Mouse (Mus musculus): ENCODE data around the gene Dcun1d3. TPM values are rescaled to one million over a fixed set of nuclear protein-coding genes. Genes with fewer than 3 reads are reported as not detected.

Gene Dcun1d3
- 3.1 and 3.5 TPM in 2 replicates for polyA plus RNA-seq (2016; fragmentation: Nextera tagmentation; extraction: Ambion mirVana)

GRCm38 (mm10) chr7:119895639-119896512, at the start of gene Dcun1d3, which contains the start of gene Lyrm1:
TSS of gene Dcun1d3 (minus strand) at chr7:119896298.
TSS of gene Lyrm1 (plus strand) at chr7:119895861.
- Histone ChIP-seq H3K9me3 (replicated peaks) (no peaks in the 10 kb centered on the region), H3K4me3 (peak within 1 kb of the TSS; percentile 72), H3K36me3 (no peaks in the 10 kb centered on the region), H3K27ac (peak within 1 kb of the TSS; percentile 73), H3K9ac (peak within 1 kb of the TSS; percentile 82), H3K4me1 (peaks cover 55% of the 10 kb centered on the region), H3K27me3 (replicated peaks) (no peaks in the 10 kb centered on the region), H3K4me2 (peak within 1 kb of the TSS; percentile 90)
- WGBS (ENCODE audit: insufficient replicate concordance) = under 1% methylated on average over 63 of the region's 63 CpGs
- peak; percentile 98 for ATAC-seq

GRCm38 (mm10) chr7:119941569-119941968, 45.5 kb upstream of the Dcun1d3 start:
- no peak overlapping the region for H3K4me3 ChIP-seq
- no peak for ATAC-seq
- H3K27ac ChIP-seq = no peak overlapping the region
- H3K27me3 ChIP-seq (replicated peaks) = no peaks in the 10 kb centered on the region
- no peak overlapping the region for H3K4me2 ChIP-seq
- no peaks in the 10 kb centered on the region for H3K4me1 ChIP-seq
- no peaks in the 10 kb centered on the region for H3K9me3 ChIP-seq (replicated peaks)
- no peak overlapping the region for H3K9ac ChIP-seq
- H3K36me3 ChIP-seq = no peaks in the 10 kb centered on the region
- 43% methylated on average over 2 of the region's 2 CpGs for WGBS (ENCODE audit: insufficient replicate concordance)

- 57% methylated on average over 5 of the region's 5 CpGs for WGBS (ENCODE audit: insufficient replicate concordance)
- no peak overlapping the region for H3K4me3 ChIP-seq
- H3K36me3 ChIP-seq = no peaks in the 10 kb centered on the region
- no peak overlapping the region for H3K4me2 ChIP-seq
- H3K9ac ChIP-seq = no peak overlapping the region
- H3K9me3 ChIP-seq (replicated peaks) = no peaks in the 10 kb centered on the region
- no peak for ATAC-seq
- no peaks in the 10 kb centered on the region for H3K4me1 ChIP-seq
- no peaks in the 10 kb centered on the region for H3K27me3 ChIP-seq (replicated peaks)
- no peak overlapping the region for H3K27ac ChIP-seq
Observed at GRCm38 (mm10) chr7:119937036-119937435, 40.9 kb upstream of the Dcun1d3 start.

GRCm38 (mm10) chr7:119936321-119936720, 40.2 kb upstream of the Dcun1d3 start:
- no peaks in the 10 kb centered on the region for H3K36me3 ChIP-seq

GRCm38 (mm10) chr7:119928783-119929440, 32.8 kb upstream of the Dcun1d3 start:
- H3K9me3 ChIP-seq (replicated peaks) = no peaks in the 10 kb centered on the region
- WGBS (ENCODE audit: insufficient replicate concordance) = 39% methylated on average over 2 of the region's 2 CpGs
- H3K4me1 ChIP-seq = no peaks in the 10 kb centered on the region
- no peak overlapping the region for H3K4me3 ChIP-seq
- H3K27me3 ChIP-seq (replicated peaks) = no peaks in the 10 kb centered on the region
- no peak overlapping the region for H3K4me2 ChIP-seq
- no peak overlapping the region for H3K27ac ChIP-seq
- no peaks in the 10 kb centered on the region for H3K36me3 ChIP-seq
- ATAC-seq = no peak
- no peak overlapping the region for H3K9ac ChIP-seq

More at GRCm38 (mm10) chr7:119936321-119936720, 40.2 kb upstream of the Dcun1d3 start:
- ATAC-seq = no peak
- no peak overlapping the region for H3K27ac ChIP-seq
- no peaks in the 10 kb centered on the region for H3K9me3 ChIP-seq (replicated peaks)
- H3K4me2 ChIP-seq = no peak overlapping the region
- no peaks in the 10 kb centered on the region for H3K27me3 ChIP-seq (replicated peaks)
- H3K4me3 ChIP-seq = no peak overlapping the region
- no peaks in the 10 kb centered on the region for H3K4me1 ChIP-seq
- no peak overlapping the region for H3K9ac ChIP-seq

- H3K27me3 ChIP-seq (replicated peaks) = no peaks in the 10 kb centered on the region
- no peak for ATAC-seq
- H3K9ac ChIP-seq = no peak overlapping the region
- H3K4me1 ChIP-seq = no peaks in the 10 kb centered on the region
- H3K9me3 ChIP-seq (replicated peaks) = no peaks in the 10 kb centered on the region
- 50% methylated on average over 4 of the region's 4 CpGs for WGBS (ENCODE audit: insufficient replicate concordance)
- no peak overlapping the region for H3K27ac ChIP-seq
- H3K4me2 ChIP-seq = no peak overlapping the region
- no peak overlapping the region for H3K4me3 ChIP-seq
- no peaks in the 10 kb centered on the region for H3K36me3 ChIP-seq
Observed at GRCm38 (mm10) chr7:119921054-119921453, 25.0 kb upstream of the Dcun1d3 start.

- WGBS (ENCODE audit: insufficient replicate concordance) = 26% methylated on average over 2 of the region's 2 CpGs
- H3K27ac ChIP-seq = no peak overlapping the region
- H3K36me3 ChIP-seq = no peaks in the 10 kb centered on the region
- H3K4me1 ChIP-seq = no peaks in the 10 kb centered on the region
- ATAC-seq = no peak
- no peak overlapping the region for H3K4me3 ChIP-seq
- no peak overlapping the region for H3K4me2 ChIP-seq
- H3K9me3 ChIP-seq (replicated peaks) = no peaks in the 10 kb centered on the region
- H3K9ac ChIP-seq = no peak overlapping the region
- no peaks in the 10 kb centered on the region for H3K27me3 ChIP-seq (replicated peaks)
Observed at GRCm38 (mm10) chr7:119920457-119920856, 24.4 kb upstream of the Dcun1d3 start.

- no peak for ATAC-seq
- 43% methylated on average over 3 of the region's 3 CpGs for WGBS (ENCODE audit: insufficient replicate concordance)
- H3K9ac ChIP-seq = no peak overlapping the region
Observed at GRCm38 (mm10) chr7:119911727-119912126, 15.6 kb upstream of the Dcun1d3 start.

GRCm38 (mm10) chr7:119906523-119907215, 10.6 kb upstream of the Dcun1d3 start:
- WGBS (ENCODE audit: insufficient replicate concordance) = 73% methylated on average over 3 of the region's 3 CpGs
- H3K4me2 ChIP-seq = no peak overlapping the region
- ATAC-seq = no peak
- no peak overlapping the region for H3K9ac ChIP-seq
- no peaks in the 10 kb centered on the region for H3K4me1 ChIP-seq
- no peaks in the 10 kb centered on the region for H3K27me3 ChIP-seq (replicated peaks)
- H3K9me3 ChIP-seq (replicated peaks) = no peaks in the 10 kb centered on the region
- no peak overlapping the region for H3K27ac ChIP-seq
- H3K4me3 ChIP-seq = no peak overlapping the region
- no peaks in the 10 kb centered on the region for H3K36me3 ChIP-seq

More at GRCm38 (mm10) chr7:119911727-119912126, 15.6 kb upstream of the Dcun1d3 start:
- Histone ChIP-seq H3K4me1 (no peaks in the 10 kb centered on the region), H3K36me3 (no peaks in the 10 kb centered on the region), H3K4me2 (no peak overlapping the region), H3K27ac (no peak overlapping the region), H3K9me3 (replicated peaks) (no peaks in the 10 kb centered on the region), H3K27me3 (replicated peaks) (no peaks in the 10 kb centered on the region), H3K4me3 (no peak overlapping the region)

GRCm38 (mm10) chr7:119899386-119900057, 3.4 kb upstream of the Dcun1d3 start:
- no peaks in the 10 kb centered on the region for H3K9me3 ChIP-seq (replicated peaks)
- H3K4me1 ChIP-seq = peaks cover 33% of the 10 kb centered on the region
- H3K9ac ChIP-seq = no peak overlapping the region
- no peak overlapping the region for H3K27ac ChIP-seq
- H3K27me3 ChIP-seq (replicated peaks) = no peaks in the 10 kb centered on the region
- no peak for ATAC-seq
- WGBS (ENCODE audit: insufficient replicate concordance) = 15% methylated on average over 3 of the region's 3 CpGs
- no peak overlapping the region for H3K4me3 ChIP-seq
- no peak overlapping the region for H3K4me2 ChIP-seq
- no peaks in the 10 kb centered on the region for H3K36me3 ChIP-seq

- Histone ChIP-seq H3K9me3 (replicated peaks) (no peaks in the 10 kb centered on the region), H3K9ac (no peak overlapping the region), H3K4me3 (no peak overlapping the region), H3K36me3 (no peaks in the 10 kb centered on the region), H3K4me2 (no peak overlapping the region), H3K4me1 (peaks cover 42% of the 10 kb centered on the region), H3K27ac (no peak overlapping the region), H3K27me3 (replicated peaks) (no peaks in the 10 kb centered on the region)
- WGBS (ENCODE audit: insufficient replicate concordance) = 68% methylated on average over 1 of the region's 1 CpGs
- no peak for ATAC-seq
Observed at GRCm38 (mm10) chr7:119898247-119898856, 2.3 kb upstream of the Dcun1d3 start.

Measured in liver, embryonic 12.5 days (tissue).